Mouse (Mus musculus): ENCODE measurements at regions not wholly inside any gene's neighbourhood (a gene's known extent, or its start where the extent isn't known, plus 50 kb on each side); places are given as distances from the start of the nearest gene placed in this dataset.

GRCm38 (mm10) chr8:86428998-86429651, 151.4 kb downstream of the Abcc12 start:
- DNase-seq (ENCODE audit: low spot score): no peak

- DNase-seq (ENCODE audit: low spot score): no peak
These were observed 152.4 kb downstream of the Abcc12 start for GRCm38 (mm10) chr8:86428131-86428530.

GRCm38 (mm10) chr8:86426056-86426455, 154.4 kb downstream of the Abcc12 start:
- DNase-seq (ENCODE audit: low spot score): no peak

GRCm38 (mm10) chr8:86425382-86425781, 155.1 kb downstream of the Abcc12 start:
- DNase-seq (ENCODE audit: low spot score): no peak

GRCm38 (mm10) chr8:86419059-86419651, 161.3 kb downstream of the Abcc12 start:
- DNase-seq (ENCODE audit: low spot score): no peak

- no peak for DNase-seq (ENCODE audit: low spot score)
These were observed 162.0 kb downstream of the Abcc12 start for GRCm38 (mm10) chr8:86418414-86418981.

GRCm38 (mm10) chr8:86415208-86415607, 165.3 kb downstream of the Abcc12 start:
- DNase-seq (ENCODE audit: low spot score): no peak

GRCm38 (mm10) chr8:86411232-86411631, 169.3 kb downstream of the Abcc12 start:
- no peak for DNase-seq (ENCODE audit: low spot score)

GRCm38 (mm10) chr8:86406196-86406595, 174.3 kb downstream of the Abcc12 start:
- no peak for DNase-seq (ENCODE audit: low spot score)

- DNase-seq (ENCODE audit: low spot score): no peak
These were observed 177.1 kb downstream of the Abcc12 start for GRCm38 (mm10) chr8:86403434-86403833.

GRCm38 (mm10) chr8:86401946-86402345, 178.5 kb downstream of the Abcc12 start:
- DNase-seq (ENCODE audit: low spot score): no peak

- DNase-seq (ENCODE audit: low spot score): no peak
These were observed 185.4 kb downstream of the Abcc12 start for GRCm38 (mm10) chr8:86395121-86395520.

GRCm38 (mm10) chr8:86393835-86394234, 186.7 kb downstream of the Abcc12 start:
- no peak for DNase-seq (ENCODE audit: low spot score)

GRCm38 (mm10) chr8:86393374-86393773, 187.1 kb downstream of the Abcc12 start:
- DNase-seq (ENCODE audit: low spot score): no peak

- DNase-seq (ENCODE audit: low spot score): no peak
These were observed 189.8 kb downstream of the Abcc12 start for GRCm38 (mm10) chr8:86390715-86391114.

- DNase-seq (ENCODE audit: low spot score): no peak
These were observed 190.5 kb downstream of the Abcc12 start for GRCm38 (mm10) chr8:86389690-86390671.

GRCm38 (mm10) chr8:86385236-86385635, 195.2 kb downstream of the Abcc12 start:
- no peak for DNase-seq (ENCODE audit: low spot score)

GRCm38 (mm10) chr8:86381977-86382376, 198.5 kb downstream of the Abcc12 start:
- no peak for DNase-seq (ENCODE audit: low spot score)

GRCm38 (mm10) chr8:86368062-86368461, 212.4 kb downstream of the Abcc12 start:
- no peak for DNase-seq (ENCODE audit: low spot score)

GRCm38 (mm10) chr8:86366636-86367035, 213.8 kb downstream of the Abcc12 start:
- DNase-seq (ENCODE audit: low spot score): no peak

- DNase-seq (ENCODE audit: low spot score): no peak
These were observed 214.8 kb downstream of the Abcc12 start for GRCm38 (mm10) chr8:86365726-86366125.

GRCm38 (mm10) chr8:86364898-86365297, 215.6 kb downstream of the Abcc12 start:
- no peak for DNase-seq (ENCODE audit: low spot score)
